Mouse (Mus musculus) cerebellum, adult 9-11 months (tissue): ENCODE measurements around the gene Apol7a.
A peak's percentile ranks its signal among the peaks of the same experiment; 100 is the strongest.
"Not testable (repeated sequence)": the region's sequence is repeated elsewhere in the genome, so short reads cannot be mapped to it uniquely, and the experiment has no call there.

ENCODE experiments used
- DNase-seq: peaks from one replicate; pipeline ENCODE4 v3.0.0; 2022

Apol7a gene

GRCm38 (mm10) chr15:77399027-77399426 lies at the start of gene Apol7a:
Gene Apol7a, minus strand, starts transcription at chr15:77399110.
- not testable (repeated sequence) for DNase-seq

GRCm38 (mm10) chr15:77447392-77447791 lies 48.5 kb upstream of the Apol7a start, which contains the start of gene Apol7b:
Gene Apol7b, minus strand, starts transcription at chr15:77447492.
- DNase-seq = not testable (repeated sequence)

DNA sequence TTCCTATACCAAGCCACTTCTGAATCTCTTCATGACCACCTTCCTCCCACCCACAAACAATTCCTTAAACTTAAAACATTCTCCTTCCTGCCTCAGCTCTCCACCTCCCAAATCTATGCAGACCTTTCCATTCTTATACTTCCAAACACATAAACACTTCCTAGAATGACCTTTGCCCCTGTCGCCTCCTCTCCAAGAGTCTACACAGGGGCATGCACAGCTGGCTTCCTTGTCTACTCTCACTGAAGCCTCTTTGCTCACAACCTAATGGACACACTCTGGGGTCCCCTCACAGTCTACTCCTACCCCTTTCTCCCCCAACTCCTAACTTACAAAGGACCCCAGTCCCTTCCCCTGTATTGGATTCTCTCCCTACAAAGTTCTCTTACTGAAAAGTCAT lies 46.8 kb upstream of the Apol7a start:
- not testable (repeated sequence) for DNase-seq

DNA sequence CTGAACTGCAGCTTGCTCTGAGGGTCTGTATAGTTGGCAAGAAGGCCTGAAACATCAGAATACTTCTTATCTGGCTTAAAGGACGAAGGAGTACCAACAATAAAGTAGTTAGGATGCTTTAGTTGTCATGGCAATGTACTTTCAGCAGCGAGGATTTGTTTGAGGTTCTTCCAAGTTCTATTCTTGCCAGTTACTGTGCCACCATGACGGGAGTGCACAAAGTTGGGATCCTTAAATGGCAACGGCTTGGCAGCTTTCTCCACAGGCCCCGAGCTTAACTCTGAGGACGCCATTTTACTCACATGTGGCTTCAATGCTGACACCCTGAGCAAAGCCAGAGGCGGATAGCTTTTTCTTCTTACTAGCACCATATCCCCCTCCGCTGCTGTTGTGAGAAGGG lies 45.8 kb upstream of the Apol7a start:
- DNase-seq = not testable (repeated sequence)

GRCm38 (mm10) chr15:77428690-77429448 lies 30.0 kb upstream of the Apol7a start:
- DNase-seq = not testable (repeated sequence)

GRCm38 (mm10) chr15:77422925-77423324 lies 24.0 kb upstream of the Apol7a start:
- not testable (repeated sequence) for DNase-seq

DNA sequence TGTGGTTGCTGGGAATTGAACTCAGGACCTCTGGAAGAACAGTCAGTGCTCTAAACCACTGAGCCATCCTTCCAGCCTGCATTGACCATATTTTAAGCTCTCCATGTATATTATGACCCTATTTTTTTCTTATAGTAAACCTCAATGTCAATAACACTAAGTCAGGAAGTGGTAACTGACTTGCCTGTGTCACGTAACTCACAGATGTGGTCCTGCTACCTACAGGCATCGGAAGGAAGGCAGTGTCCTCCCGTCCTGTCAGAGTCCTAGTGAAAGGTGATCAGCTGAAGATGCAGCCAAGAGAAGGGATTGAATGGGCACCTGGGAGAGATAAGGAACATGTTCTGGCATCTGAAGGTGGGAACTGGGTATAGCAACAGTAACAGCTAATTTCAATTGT lies 20.7 kb upstream of the Apol7a start:
- not testable (repeated sequence) for DNase-seq

DNA sequence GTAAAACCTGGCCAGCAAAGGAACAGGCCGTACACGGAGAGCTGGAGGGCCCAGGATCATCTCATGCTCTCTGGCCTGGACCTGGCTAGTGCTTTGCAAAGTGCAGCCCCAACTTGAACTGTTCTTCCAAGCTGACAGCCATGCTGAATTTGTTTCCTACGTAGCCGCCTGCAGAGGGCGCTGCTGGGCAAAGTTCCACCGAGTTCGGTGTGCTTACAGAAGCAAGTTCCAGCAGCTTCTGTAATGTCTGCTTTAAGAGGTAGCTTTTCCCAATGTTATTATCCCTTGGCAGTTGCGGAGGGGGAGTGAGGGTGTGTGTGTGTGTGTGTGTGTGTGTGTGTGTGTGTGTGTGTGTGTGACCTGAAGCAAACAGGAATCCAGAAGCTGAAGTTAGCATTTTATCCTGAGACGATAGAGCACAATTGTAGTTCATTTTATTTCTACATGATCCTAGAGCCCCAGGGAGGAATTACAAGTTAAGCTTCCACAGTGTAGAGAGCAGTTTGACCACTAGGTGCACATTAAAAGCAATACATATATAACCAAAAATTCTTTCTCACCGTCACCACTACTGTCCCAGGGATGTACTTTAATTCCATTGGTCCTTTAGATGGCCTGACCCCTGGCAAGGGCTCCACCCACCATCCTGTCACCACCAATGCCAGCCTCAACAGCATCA lies 17.9 kb upstream of the Apol7a start:
- DNase-seq = not testable (repeated sequence)

GRCm38 (mm10) chr15:77415653-77416052 lies 16.7 kb upstream of the Apol7a start:
- not testable (repeated sequence) for DNase-seq

DNA sequence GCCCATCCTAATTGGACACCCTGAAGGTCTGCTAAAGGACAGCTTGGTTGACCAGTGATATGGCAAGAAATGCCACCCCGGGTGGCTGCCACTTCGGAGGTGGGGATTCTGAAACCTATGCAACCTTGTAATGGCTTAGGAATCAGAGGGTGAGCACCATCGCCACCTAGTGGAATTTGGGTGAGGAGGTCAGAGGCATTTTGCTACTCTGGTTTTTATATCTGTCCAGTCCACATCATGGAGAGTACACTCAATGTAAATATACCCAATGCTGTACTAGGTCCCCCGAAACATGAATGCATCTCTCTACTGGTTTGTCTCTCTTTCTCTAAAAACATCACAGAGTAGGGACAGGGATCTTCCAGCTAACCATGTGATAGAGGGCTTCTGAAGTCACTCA lies 13.8 kb upstream of the Apol7a start:
- DNase-seq = not testable (repeated sequence)

DNA sequence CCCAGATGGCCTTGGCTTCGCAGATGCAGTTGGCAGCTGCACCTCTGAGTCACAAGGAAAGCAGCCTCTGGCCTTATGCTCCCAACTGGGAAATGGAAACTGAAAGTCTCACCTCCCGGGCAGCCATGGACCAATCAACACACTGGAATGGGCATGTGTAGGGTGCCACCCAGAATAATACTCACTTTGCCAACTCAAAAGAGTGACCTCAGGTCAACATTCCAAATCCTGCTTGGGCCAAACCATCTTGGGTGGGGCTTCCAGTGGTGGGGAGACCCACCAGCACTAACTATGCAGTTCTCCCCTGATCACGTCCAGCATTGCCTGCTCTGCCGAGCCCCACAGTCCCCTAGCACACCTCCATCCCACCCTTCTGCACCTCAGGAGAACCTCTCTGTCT lies 12.1 kb upstream of the Apol7a start, which contains the start of gene Apol9a:
TSS of gene Apol9a (minus strand) at position 101 of the 400 bp plus-strand sequence.
- DNase-seq = not testable (repeated sequence)

GRCm38 (mm10) chr15:77406370-77406769 lies 7.5 kb upstream of the Apol7a start:
- not testable (repeated sequence) for DNase-seq

DNA sequence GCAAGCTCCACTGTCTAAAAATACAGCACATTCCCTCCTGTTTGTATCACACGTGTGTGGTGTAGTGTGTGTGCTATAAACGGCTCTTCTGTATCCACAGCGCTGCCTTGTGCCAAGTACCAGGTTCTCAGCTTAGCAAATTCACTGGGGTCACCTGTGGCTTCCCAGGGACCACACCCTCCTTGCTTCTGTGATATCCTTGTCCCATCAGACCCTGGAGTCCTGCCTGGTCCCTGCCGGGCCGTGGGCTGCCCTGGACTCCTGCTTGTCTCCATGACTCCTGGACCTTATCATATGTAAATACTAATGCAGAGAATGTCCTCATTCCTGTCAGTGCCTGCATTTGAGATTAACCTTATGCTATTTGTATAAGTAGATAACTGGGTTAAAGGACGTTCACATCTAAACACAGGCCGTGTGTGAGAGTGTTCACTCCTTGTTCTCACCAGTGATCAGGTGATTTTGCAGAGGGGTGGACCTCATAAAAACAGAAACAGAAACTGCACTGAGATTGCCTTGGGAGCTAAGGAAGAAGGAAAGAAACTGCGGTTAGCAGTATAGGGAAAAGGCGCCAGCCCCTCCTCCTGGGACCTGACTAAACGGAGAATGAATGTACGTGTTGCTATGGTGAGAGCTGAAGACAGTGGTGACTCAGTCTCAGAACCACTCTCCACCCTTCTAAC lies 1.3 kb downstream of the Apol7a start:
- not testable (repeated sequence) for DNase-seq

DNA sequence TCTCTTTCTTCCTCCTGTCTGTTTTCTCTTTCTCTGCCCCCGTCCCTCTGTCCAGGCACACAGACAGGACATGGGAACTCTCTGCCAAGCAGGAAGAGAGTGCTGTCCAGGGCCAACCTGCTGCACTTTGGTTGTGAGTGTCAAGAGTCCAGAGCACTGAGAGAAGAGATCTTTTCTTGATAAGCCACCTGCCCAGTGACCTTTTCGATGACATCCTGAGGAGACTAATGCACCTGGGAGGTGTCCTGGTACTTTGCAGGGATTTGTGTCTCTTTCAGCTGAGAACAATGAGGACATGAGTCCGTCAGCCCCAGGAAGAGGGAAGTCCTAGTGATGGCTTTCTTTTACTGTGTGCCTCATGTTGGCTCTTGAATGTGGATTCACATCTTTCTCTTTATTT lies 5.1 kb downstream of the Apol7a start:
- not testable (repeated sequence) for DNase-seq

DNA sequence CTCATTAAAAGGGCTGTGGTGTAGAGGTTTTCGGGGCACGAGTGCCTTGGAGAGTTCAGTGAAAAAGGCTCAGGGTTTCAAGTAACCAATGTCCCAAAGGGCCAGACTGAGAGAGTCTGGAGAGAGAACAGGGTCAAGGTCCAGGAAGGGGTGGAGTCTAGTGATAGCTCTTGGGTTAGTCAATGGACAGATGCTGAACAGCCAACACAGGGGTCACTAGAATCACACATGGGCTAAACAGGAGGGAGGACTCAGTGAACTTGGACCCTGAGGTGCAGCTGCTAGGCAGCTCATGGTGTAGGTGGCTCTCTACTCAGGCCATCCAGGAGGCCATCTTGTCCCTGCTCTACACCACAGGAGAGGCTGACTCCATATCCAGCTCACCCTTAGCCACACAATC lies 11.4 kb downstream of the Apol7a start:
- no peak for DNase-seq

GRCm38 (mm10) chr15:77384340-77385030 lies 14.4 kb downstream of the Apol7a start:
- peak; percentile 49 for DNase-seq

- DNase-seq = no peak
Measured at GRCm38 (mm10) chr15:77382880-77383279, 16.0 kb downstream of the Apol7a start.

DNA sequence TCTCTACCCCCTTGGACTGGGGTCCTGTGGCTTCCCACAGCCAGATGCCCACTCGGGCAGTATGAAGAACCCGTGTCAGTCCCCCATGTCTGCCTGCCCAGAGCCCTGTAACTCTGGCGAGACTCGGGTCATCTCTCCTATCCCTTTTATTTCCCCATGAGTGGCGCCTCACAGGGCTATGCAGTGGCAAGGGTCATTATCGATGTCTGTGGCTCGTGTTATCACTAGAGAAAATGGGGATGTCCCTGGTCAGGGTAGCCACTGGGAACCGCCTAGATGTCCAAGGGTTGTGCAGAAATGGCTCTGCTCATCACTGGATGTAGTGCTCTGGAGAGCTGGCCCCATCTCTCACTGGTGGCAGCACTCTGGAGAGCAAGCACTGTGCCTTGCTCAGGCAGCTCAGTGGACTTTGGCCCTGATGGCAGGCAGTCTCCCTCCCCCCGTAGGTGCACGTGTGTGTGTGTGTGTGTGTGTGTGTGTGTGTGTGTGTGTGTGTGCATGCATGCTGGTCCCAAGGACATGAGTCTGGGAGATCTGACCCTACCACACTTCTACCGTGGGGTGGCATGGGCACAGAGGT lies 16.5 kb downstream of the Apol7a start:
- DNase-seq = no peak

DNA sequence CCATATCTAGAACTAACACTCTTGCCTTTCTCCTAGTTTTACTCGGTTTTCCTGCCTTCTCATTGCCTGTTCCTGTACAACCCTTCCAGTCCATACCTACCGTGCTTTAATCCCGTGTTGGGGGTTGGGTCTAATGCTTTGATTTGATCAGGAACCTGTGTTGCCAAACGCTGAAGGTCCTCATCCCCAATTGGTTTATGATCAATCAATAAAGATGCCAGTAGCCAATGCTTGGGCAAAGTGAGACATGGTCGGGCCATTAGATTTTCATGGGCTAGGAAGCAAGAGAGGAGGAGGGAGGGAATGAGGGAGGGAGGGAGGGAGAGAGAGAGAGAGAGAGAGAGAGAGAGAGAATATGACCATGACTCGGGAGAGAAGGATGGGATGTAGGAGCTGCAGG lies 17.4 kb downstream of the Apol7a start:
- no peak for DNase-seq

GRCm38 (mm10) chr15:77379921-77380320 lies 19.0 kb downstream of the Apol7a start:
- DNase-seq = no peak

- DNase-seq = no peak
Measured at GRCm38 (mm10) chr15:77377419-77377818, 21.5 kb downstream of the Apol7a start.

DNA sequence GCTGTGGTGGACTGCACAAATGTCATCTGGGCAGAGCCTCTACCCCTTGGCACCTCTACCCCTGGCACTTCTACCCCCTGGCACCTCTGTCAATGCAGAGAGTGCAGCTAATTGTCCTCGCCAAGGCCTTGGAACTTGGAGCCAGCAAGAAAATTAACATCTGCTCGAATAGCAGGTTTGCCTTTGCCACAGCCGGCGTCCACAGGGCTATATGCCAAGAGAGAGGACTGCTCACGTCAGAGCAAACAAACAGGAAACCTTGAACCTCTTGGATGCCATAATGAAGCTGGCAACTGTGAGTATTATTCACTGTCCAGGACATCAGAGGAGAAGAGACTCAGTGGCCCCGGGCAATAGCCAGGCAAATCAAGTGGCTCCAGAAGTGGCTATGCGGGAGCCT lies 22.0 kb downstream of the Apol7a start:
- no peak for DNase-seq
